Mouse (Mus musculus): ENCODE results near the gene Snx3.

Snx3 gene

GRCm38 (mm10) chr10:42510141-42510540, 8.3 kb downstream of the Snx3 start:
- DNase-seq (ENCODE audit: low spot score), result no peak

DNA sequence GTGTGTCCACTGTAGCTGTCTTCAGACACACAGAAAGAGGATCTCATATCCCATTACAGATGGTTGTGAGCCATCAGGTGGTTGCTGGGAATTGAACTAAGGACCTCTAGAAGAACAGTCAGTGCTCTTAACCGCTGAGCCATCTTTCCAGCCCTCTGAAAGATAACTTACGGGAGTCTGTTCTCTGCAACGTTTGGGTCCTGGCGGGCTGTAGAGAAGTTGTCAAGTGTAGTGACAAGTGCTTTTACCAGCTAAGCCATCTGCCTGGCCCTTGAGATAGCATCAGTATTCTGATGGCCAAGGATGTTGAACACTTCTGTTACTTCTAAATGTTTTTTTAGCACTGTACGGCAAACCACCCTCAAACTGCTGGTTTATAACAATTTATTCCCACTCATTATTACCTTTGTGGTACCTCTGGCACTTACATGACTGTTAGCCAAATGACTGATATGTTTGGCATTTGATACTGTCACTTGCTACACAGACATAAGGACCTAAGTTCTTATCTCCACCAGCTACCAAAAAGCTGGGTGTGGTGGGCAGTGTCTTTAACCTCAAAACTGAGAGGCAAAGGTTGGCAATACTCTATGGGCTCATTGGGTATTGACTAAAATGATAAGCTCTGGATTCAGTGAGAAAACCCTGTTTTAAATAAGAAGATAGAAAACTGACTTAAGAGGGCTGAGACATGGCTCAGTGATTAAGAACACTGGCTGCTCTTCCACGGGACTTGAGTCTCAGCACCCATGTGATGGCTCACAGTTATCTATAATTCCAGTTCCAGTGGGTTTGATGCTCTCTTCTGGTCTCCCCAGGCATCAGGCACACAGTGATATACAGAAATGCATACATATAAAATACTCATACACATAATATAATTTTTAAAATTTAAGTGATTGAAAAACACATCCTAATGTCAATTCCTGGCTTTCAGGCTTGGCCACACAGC, 9.6 kb downstream of the Snx3 start:
- DNase-seq (ENCODE audit: low spot score), result no peak

GRCm38 (mm10) chr10:42514125-42514524, 12.3 kb downstream of the Snx3 start:
- no peak for DNase-seq (ENCODE audit: low spot score)

GRCm38 (mm10) chr10:42518363-42518762, 16.5 kb downstream of the Snx3 start:
- no peak for DNase-seq (ENCODE audit: low spot score)

DNA sequence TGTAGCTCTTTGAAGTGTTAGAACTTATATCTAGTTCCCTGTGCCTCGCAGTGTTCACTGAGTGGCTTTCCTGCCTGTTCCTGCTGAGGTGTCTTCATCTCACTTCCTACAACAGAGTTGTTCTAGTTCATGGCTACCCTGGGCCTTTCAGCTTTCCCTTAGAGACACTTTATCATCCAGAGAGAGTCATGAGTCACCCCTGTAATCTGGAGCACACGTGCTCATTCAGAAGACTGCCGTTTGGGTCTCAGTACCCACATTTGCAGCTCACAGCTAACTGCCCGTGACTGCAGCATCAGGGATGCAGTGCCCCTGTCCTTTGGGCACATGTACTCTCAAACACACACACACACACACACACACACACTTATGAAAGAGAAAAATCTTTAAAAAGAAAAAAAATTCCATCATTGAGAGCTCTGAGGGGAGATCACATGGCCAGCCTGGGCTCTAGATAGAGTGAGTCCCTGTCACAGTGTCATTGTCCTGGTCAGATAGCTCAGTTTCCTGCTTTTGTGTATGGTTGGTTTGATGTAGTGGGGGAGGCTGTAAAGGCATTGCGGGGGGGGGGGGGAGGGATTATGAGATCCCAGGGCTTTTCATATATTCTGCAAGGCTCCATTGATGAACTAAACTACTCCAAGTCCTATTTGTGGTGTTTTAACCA, 19.6 kb downstream of the Snx3 start:
- DNase-seq (ENCODE audit: low spot score), result no peak

GRCm38 (mm10) chr10:42522912-42523311, 21.1 kb downstream of the Snx3 start:
- no peak for DNase-seq (ENCODE audit: low spot score)

DNA sequence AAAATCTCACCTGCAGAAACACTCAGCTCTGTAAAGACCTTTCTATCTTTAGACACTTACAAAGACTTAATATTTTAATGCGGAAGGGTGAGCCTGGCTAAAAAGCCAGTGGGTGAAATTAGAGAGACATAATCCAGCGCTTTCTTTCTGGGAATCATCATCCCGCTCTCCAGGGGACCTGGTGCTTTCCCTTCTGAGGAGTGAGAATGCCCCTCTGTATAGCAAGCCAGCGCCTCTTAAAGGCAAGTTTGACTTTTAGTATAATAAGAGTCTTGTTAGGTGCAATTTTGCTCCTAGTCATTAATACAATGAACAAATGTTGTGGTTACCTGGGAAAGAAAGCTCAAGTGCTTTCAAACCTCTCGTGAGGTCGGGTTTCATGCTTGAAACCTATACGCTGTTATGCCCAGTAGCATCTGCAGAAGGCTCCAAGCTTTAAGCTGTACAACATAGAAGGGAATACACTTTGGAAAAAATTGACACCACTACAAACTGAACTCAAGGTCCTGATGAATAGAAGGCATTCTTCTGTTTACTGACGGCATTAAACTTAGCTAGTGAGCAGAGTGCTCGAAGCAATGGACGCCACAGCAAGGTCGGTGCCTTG, 21.8 kb downstream of the Snx3 start:
- DNase-seq (ENCODE audit: low spot score), result no peak

- DNase-seq (ENCODE audit: low spot score), result no peak
These were observed 23.9 kb downstream of the Snx3 start for GRCm38 (mm10) chr10:42525682-42526081.

DNA sequence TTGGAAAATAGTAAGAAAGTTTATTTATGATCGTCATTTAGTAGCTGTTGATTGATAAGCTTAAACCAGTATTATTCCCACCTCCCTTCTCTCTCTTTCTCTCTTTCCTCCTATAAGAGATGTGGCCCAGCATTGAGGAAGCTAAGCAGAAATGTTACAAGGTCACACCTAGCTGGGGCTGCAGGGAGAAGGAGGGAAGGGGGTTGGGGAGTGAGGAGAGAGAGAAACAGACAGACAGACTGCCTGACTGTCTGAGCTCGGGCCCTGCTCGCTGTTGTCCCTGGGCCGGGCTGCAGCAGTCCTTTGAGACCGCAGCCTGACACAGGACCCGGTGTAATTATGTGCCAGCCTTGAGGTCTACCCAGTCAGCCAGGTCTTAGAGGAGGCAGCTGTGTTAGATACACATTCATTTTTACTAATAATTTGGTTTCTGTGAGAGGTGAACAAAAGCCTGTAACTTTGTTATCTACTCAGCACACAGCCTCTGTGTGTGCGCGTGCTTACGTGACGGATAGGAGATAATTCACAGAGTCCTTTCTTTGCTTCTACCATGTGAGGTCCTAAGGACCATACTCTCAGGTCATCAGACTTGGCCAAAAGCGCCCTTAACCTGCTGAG, 32.1 kb downstream of the Snx3 start:
- no peak for DNase-seq (ENCODE audit: low spot score)

DNA sequence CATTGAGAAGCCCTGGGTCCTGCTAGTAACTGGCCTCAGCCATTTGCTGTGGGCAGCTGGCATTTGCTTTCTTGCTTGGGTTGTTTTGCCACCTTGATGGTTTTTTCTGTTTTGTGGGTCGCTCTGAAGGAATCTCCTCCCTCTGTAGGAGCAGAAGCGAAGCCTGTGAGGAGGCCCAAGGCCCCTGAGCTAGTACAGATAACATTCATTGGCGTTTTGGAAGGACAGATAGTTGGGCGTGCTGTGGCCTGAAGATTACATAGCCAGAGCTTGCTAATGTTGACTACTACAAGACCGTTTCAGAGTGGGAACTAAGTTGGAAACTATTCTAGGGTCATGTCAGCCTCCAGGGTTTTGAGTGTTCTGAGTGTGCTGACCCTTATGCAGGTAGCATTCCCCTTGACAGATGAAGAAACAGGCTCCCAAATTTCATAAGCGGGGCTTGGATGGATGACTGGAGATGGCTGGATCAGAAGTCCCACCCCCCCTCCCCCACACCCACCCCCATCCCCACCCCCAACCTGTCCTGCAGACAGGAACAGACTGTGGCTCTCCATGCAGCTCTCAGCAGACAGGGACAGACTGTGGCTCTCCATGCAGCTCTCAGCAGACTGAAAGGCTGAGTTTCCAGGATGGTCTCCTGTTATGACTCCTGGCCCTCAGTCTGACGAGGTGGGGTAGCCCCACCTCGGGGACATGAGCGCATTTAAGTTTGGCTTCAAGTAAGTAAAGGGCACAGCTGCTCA, 35.9 kb downstream of the Snx3 start:
- DNase-seq (ENCODE audit: low spot score), result no peak

GRCm38 (mm10) chr10:42545707-42546503, 44.1 kb downstream of the Snx3 start:
- DNase-seq (ENCODE audit: low spot score), result no peak

GRCm38 (mm10) chr10:42546507-42546906, 44.7 kb downstream of the Snx3 start:
- DNase-seq (ENCODE audit: low spot score), result no peak

DNA sequence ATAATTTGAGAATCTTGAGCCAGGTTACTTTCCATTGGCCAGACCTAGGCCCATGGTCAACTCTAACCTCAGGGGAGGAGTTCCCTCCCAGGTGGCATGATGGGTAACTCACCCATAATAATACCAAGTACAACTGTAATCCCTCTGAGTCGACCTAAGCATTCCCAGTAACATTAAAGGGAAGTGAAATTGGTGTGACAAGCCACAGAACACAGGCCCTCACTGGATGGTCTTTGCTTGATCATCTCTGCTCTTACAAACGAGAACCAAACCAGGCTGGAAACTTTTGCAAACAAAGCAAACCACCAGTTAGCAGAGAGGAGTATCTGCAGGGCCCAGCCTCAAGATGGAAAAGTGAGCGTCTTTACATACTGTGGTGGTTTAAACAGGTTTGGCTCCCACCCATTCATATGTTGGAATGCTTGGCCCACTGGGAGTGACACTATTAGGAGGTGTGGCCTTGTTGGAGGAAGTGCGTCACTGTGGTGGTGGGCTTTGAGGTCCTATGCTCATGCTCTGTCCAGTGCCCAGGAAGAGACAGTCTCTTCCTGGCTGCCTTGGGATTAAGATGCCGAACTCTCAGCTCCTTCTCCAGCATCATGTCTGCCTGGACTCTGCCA, 57.9 kb downstream of the Snx3 start:
- DNase-seq (ENCODE audit: low spot score), result no peak

GRCm38 (mm10) chr10:42562272-42562671, 60.4 kb downstream of the Snx3 start:
- no peak for DNase-seq (ENCODE audit: low spot score)

GRCm38 (mm10) chr10:42572567-42572966, 70.7 kb downstream of the Snx3 start:
- DNase-seq (ENCODE audit: low spot score), result no peak

GRCm38 (mm10) chr10:42572971-42573370, 71.1 kb downstream of the Snx3 start:
- no peak for DNase-seq (ENCODE audit: low spot score)

- no peak for DNase-seq (ENCODE audit: low spot score)
These were observed 72.8 kb downstream of the Snx3 start for GRCm38 (mm10) chr10:42574639-42575038.

GRCm38 (mm10) chr10:42577525-42578280, 75.9 kb downstream of the Snx3 start:
- no peak for DNase-seq (ENCODE audit: low spot score)

- no peak for DNase-seq (ENCODE audit: low spot score)
These were observed 76.4 kb downstream of the Snx3 start for GRCm38 (mm10) chr10:42578281-42578675.

Measured in left cerebral cortex, adult 11 months (tissue).